Mouse (Mus musculus) forebrain, embryonic 12.5 days (tissue): Measurements from ENCODE around the gene Fam173b. TPM values are rescaled to one million over a fixed set of nuclear protein-coding genes. Genes with fewer than 3 reads are reported as not detected.
A peak's percentile ranks its signal among the peaks of the same experiment; 100 is the strongest.

Source experiments
- ATAC-seq: fragments of 200-750 bp; cut with Nextera tagmentation; 2 replicates; pipeline ENCODE4 v1.8.0; 2017; ENCODE audit warnings: moderate TSS enrichment; ENCODE audit not compliant: low FRiP score
- H3K27ac ChIP-seq: fragments of 300-500 bp; sonication (generic); 2 replicates; pipeline ENCODE4 v1.5.1; 2016; ENCODE audit warnings: mild to moderate bottlenecking
- H3K27me3 ChIP-seq: fragments of 300-500 bp; sonication (generic); 2 replicates; pipeline ENCODE4 v1.6.1; 2016; ENCODE audit warnings: mild to moderate bottlenecking
- H3K36me3 ChIP-seq: fragments of 300-500 bp; sonication (generic); replicated peaks from 2 replicates; pipeline ENCODE4 v1.6.1; 2016; ENCODE audit warnings: mild to moderate bottlenecking
- H3K4me1 ChIP-seq: fragments of 300-500 bp; sonication (generic); 2 replicates; pipeline ENCODE4 v1.6.1; 2016
- H3K4me2 ChIP-seq: fragments of 300-500 bp; sonication (generic); 2 replicates; pipeline ENCODE4 v1.6.1; 2016; ENCODE audit warnings: mild to moderate bottlenecking, moderate library complexity
- H3K4me3 ChIP-seq: fragments of 300-500 bp; sonication (generic); replicated peaks from 2 replicates; pipeline ENCODE4 v1.5.1; 2016; ENCODE audit warnings: mild to moderate bottlenecking
- H3K9ac ChIP-seq: fragments of 300-500 bp; sonication (generic); 2 replicates; pipeline ENCODE4 v1.6.1; 2016; ENCODE audit warnings: mild to moderate bottlenecking
- H3K9me3 ChIP-seq: fragments of 300-500 bp; sonication (generic); 2 replicates; pipeline ENCODE4 v1.6.1; 2016
- WGBS: fragments of 180-500 bp; shearing (Covaris S2); methylation state at CpG from one replicate; pipeline ENCODE4 v1.1.7; 2016; 5-methylcytosine and 5-hydroxymethylcytosine counted together
- polyA plus RNA-seq: library from polyadenylated mRNA; unstranded; fragments of >200 nt; fragmentation: Nextera tagmentation; extraction: Ambion mirVana; gene quantifications from 2 replicates; pipeline ENCODE4 v1.2.1, GENCODE M21; 2016

Gene Fam173b
- polyA plus RNA-seq = 12.5 and 13.2 TPM in 2 replicates

- H3K4me1 ChIP-seq = peaks cover 28% of the 10 kb centered on the region
- peak within 1 kb of the TSS; percentile 93 for H3K9ac ChIP-seq
- H3K9me3 ChIP-seq = no peaks in the 10 kb centered on the region
- H3K4me3 ChIP-seq = peak within 1 kb of the TSS; percentile 92
- WGBS = under 1% methylated on average over 63 of the region's 63 CpGs
- H3K4me2 ChIP-seq = peak within 1 kb of the TSS; percentile 97
- peaks cover 9% of the 10 kb centered on the region for H3K36me3 ChIP-seq
- no peaks in the 10 kb centered on the region for H3K27me3 ChIP-seq
- H3K27ac ChIP-seq = peak within 1 kb of the TSS; percentile 93
- ATAC-seq = peak; percentile 91
Observed at GRCm38 (mm10) chr15:31601646-31602374, at the start of gene Fam173b, which contains the start of gene Cct5. Gene Fam173b, plus strand, starts transcription at chr15:31601852. Gene Cct5, minus strand, starts transcription at chr15:31601804.

GRCm38 (mm10) chr15:31554855-31555254, 46.8 kb upstream of the Fam173b start:
- Histone ChIP-seq H3K4me1 (no peaks in the 10 kb centered on the region), H3K27ac (no peak overlapping the region), H3K4me2 (no peak overlapping the region), H3K9ac (no peak overlapping the region), H3K27me3 (no peaks in the 10 kb centered on the region), H3K36me3 (no peaks in the 10 kb centered on the region), H3K9me3 (no peaks in the 10 kb centered on the region), H3K4me3 (no peak overlapping the region)
- 90% methylated on average over 2 of the region's 2 CpGs for WGBS
- no peak for ATAC-seq

GRCm38 (mm10) chr15:31561390-31561789, 40.3 kb upstream of the Fam173b start:
- Histone ChIP-seq H3K4me1 (no peaks in the 10 kb centered on the region), H3K4me2 (no peak overlapping the region), H3K36me3 (no peaks in the 10 kb centered on the region), H3K27ac (no peak overlapping the region), H3K9me3 (no peaks in the 10 kb centered on the region), H3K9ac (no peak overlapping the region), H3K4me3 (no peak overlapping the region), H3K27me3 (no peaks in the 10 kb centered on the region)
- no peak for ATAC-seq
- 79% methylated on average over 6 of the region's 6 CpGs for WGBS

- H3K9ac ChIP-seq = no peak overlapping the region
- ATAC-seq = no peak
- H3K4me2 ChIP-seq = no peak overlapping the region
- 95% methylated on average over 4 of the region's 4 CpGs for WGBS
- H3K27ac ChIP-seq = no peak overlapping the region
- H3K4me1 ChIP-seq = no peaks in the 10 kb centered on the region
- no peaks in the 10 kb centered on the region for H3K27me3 ChIP-seq
- H3K4me3 ChIP-seq = no peak overlapping the region
- H3K9me3 ChIP-seq = no peaks in the 10 kb centered on the region
- no peaks in the 10 kb centered on the region for H3K36me3 ChIP-seq
Observed at GRCm38 (mm10) chr15:31561976-31562375, 39.7 kb upstream of the Fam173b start.

- WGBS = 94% methylated on average over 8 of the region's 8 CpGs
- H3K4me2 ChIP-seq = no peak overlapping the region
- H3K4me3 ChIP-seq = no peak overlapping the region
- ATAC-seq = no peak
- H3K4me1 ChIP-seq = no peaks in the 10 kb centered on the region
- no peaks in the 10 kb centered on the region for H3K27me3 ChIP-seq
- no peaks in the 10 kb centered on the region for H3K36me3 ChIP-seq
- H3K27ac ChIP-seq = no peak overlapping the region
- H3K9me3 ChIP-seq = no peaks in the 10 kb centered on the region
- H3K9ac ChIP-seq = no peak overlapping the region
Observed at GRCm38 (mm10) chr15:31562847-31563246, 38.8 kb upstream of the Fam173b start.

GRCm38 (mm10) chr15:31563577-31564546, 37.8 kb upstream of the Fam173b start:
- H3K27me3 ChIP-seq = no peaks in the 10 kb centered on the region
- H3K4me2 ChIP-seq = no peak overlapping the region
- H3K9me3 ChIP-seq = no peaks in the 10 kb centered on the region
- 0 out of 2 replicates have a peak, but pooled peaks cover 4% of the 10 kb centered on the region for H3K4me1 ChIP-seq
- no peak overlapping the region for H3K4me3 ChIP-seq
- H3K9ac ChIP-seq = no peak overlapping the region
- no peaks in the 10 kb centered on the region for H3K36me3 ChIP-seq
- no peak for ATAC-seq
- 70% methylated on average over 19 of the region's 19 CpGs for WGBS
- H3K27ac ChIP-seq = no peak overlapping the region

- H3K27ac ChIP-seq = no peak within 1 kb of the TSS
- H3K9ac ChIP-seq = no peak within 1 kb of the TSS
- H3K27me3 ChIP-seq = no peaks in the 10 kb centered on the region
- no peaks in the 10 kb centered on the region for H3K9me3 ChIP-seq
- H3K4me2 ChIP-seq = no peak within 1 kb of the TSS
- H3K4me1 ChIP-seq = 0 out of 2 replicates have a peak, but pooled peaks cover 5% of the 10 kb centered on the region
- ATAC-seq = no peak
- H3K4me3 ChIP-seq = no peak within 1 kb of the TSS
- H3K36me3 ChIP-seq = no peaks in the 10 kb centered on the region
- 77% methylated on average over 5 of the region's 5 CpGs for WGBS
Observed at GRCm38 (mm10) chr15:31565184-31565583, 36.5 kb upstream of the Fam173b start, which contains the start of gene Cmbl. Gene Cmbl, plus strand, starts transcription at chr15:31565389.

- Histone ChIP-seq H3K9me3 (no peaks in the 10 kb centered on the region), H3K36me3 (no peaks in the 10 kb centered on the region), H3K9ac (no peak overlapping the region), H3K4me1 (0 out of 2 replicates have a peak, but pooled peaks cover 5% of the 10 kb centered on the region), H3K4me3 (no peak overlapping the region), H3K27ac (no peak overlapping the region), H3K27me3 (no peaks in the 10 kb centered on the region), H3K4me2 (no peak overlapping the region)
- 77% methylated on average over 1 of the region's 1 CpGs for WGBS
- no peak for ATAC-seq
Observed at GRCm38 (mm10) chr15:31565786-31566185, 35.9 kb upstream of the Fam173b start.

- H3K4me1 ChIP-seq = 0 out of 2 replicates have a peak, but pooled peaks cover 5% of the 10 kb centered on the region
- no peaks in the 10 kb centered on the region for H3K9me3 ChIP-seq
- H3K4me2 ChIP-seq = no peak overlapping the region
- H3K4me3 ChIP-seq = no peak overlapping the region
- 61% methylated on average over 7 of the region's 7 CpGs for WGBS
- H3K27ac ChIP-seq = no peak overlapping the region
- no peak overlapping the region for H3K9ac ChIP-seq
- H3K27me3 ChIP-seq = no peaks in the 10 kb centered on the region
- no peaks in the 10 kb centered on the region for H3K36me3 ChIP-seq
- ATAC-seq = no peak
Observed at GRCm38 (mm10) chr15:31567431-31567830, 34.2 kb upstream of the Fam173b start.

- Histone ChIP-seq H3K36me3 (no peaks in the 10 kb centered on the region), H3K4me3 (no peak overlapping the region), H3K4me2 (no peak overlapping the region), H3K27me3 (no peaks in the 10 kb centered on the region), H3K9ac (no peak overlapping the region), H3K4me1 (0 out of 2 replicates have a peak, but pooled peaks cover 5% of the 10 kb centered on the region), H3K27ac (no peak overlapping the region), H3K9me3 (no peaks in the 10 kb centered on the region)
- WGBS = 20% methylated on average over 12 of the region's 12 CpGs
- no peak for ATAC-seq
Observed at GRCm38 (mm10) chr15:31568581-31568996, 33.1 kb upstream of the Fam173b start.

- no peaks in the 10 kb centered on the region for H3K36me3 ChIP-seq
- no peaks in the 10 kb centered on the region for H3K27me3 ChIP-seq
- H3K4me1 ChIP-seq = 0 out of 2 replicates have a peak, but pooled peaks cover 5% of the 10 kb centered on the region
- 72% methylated on average over 9 of the region's 9 CpGs for WGBS
- ATAC-seq = no peak
- H3K4me3 ChIP-seq = no peak overlapping the region
- H3K4me2 ChIP-seq = no peak overlapping the region
- H3K9me3 ChIP-seq = no peaks in the 10 kb centered on the region
- H3K27ac ChIP-seq = no peak overlapping the region
- no peak overlapping the region for H3K9ac ChIP-seq
Observed at GRCm38 (mm10) chr15:31569325-31570022, 32.2 kb upstream of the Fam173b start.

- Histone ChIP-seq H3K4me3 (no peak overlapping the region), H3K4me2 (no peak overlapping the region), H3K27ac (no peak overlapping the region), H3K9ac (no peak overlapping the region), H3K27me3 (no peaks in the 10 kb centered on the region), H3K36me3 (no peaks in the 10 kb centered on the region), H3K9me3 (no peaks in the 10 kb centered on the region), H3K4me1 (0 out of 2 replicates have a peak, but pooled peaks cover 5% of the 10 kb centered on the region)
- WGBS = 96% methylated on average over 8 of the region's 8 CpGs
- ATAC-seq = no peak
Observed at GRCm38 (mm10) chr15:31570959-31571358, 30.7 kb upstream of the Fam173b start.
